Mouse (Mus musculus): ENCODE measurements around the gene Negr1. TPM values are rescaled to one million over a fixed set of nuclear protein-coding genes. Genes with fewer than 3 reads are reported as not detected.

The Negr1 gene
- total RNA-seq, 1 experiment = 0.31 TPM

- H3K9me3 ChIP-seq (ENCODE audit: control insufficient read depth, insufficient read depth, low read depth, low read length) = no peaks in the 10 kb centered on the region
- no peaks in the 10 kb centered on the region for H3K4me1 ChIP-seq (ENCODE audit: control insufficient read depth in 2 of 2, insufficient read depth in 2 of 2, low read length in 2 of 2, poor library complexity in 1 of 2)
- no peaks in the 10 kb centered on the region for H3K36me3 ChIP-seq (ENCODE audit: control insufficient read depth, insufficient read depth, low read length, poor library complexity, severe bottlenecking)
- no peak for TF ChIP-seq ZNF384 (IDR thresholded peaks at IDR 0.05; ENCODE audit: low read depth, low read length)
- TF ChIP-seq HCFC1 (IDR thresholded peaks at IDR 0.05; ENCODE audit: borderline replicate concordance, insufficient read depth, low read length) = no peak
- no peak for TF ChIP-seq MAFK (IDR thresholded peaks at IDR 0.05; ENCODE audit: insufficient read depth, low read depth, low read length)
- no peak for TF ChIP-seq CHD2 (IDR thresholded peaks at IDR 0.05; ENCODE audit: low read depth, low read length)
- TF ChIP-seq ZC3H11A (IDR thresholded peaks at IDR 0.05; ENCODE audit: borderline replicate concordance, low read depth, low read length) = no peak
- no peak overlapping the region for H3K27ac ChIP-seq (ENCODE audit: insufficient read depth, low read depth, low read length, poor library complexity, severe bottlenecking)
- no peak for DNase-seq (ENCODE audit: low read depth, low spot score)
- H3K4me3 ChIP-seq (ENCODE audit: insufficient read depth in 1 of 2, low read depth in 1 of 2, low read length in 2 of 2, poor library complexity in 1 of 2, severe bottlenecking in 1 of 2) = no peak overlapping the region
- in situ Hi-C loops (cut with MboI; ENCODE audit: low sequenced_read_pairs in 2 of 2, unreplicated experiment in 2 of 2) = no loop called here
- H3K9ac ChIP-seq (ENCODE audit: insufficient read depth, low read depth, low read length, poor library complexity, severe bottlenecking) = no peak overlapping the region
Measured at GRCm38 (mm10) chr3:156792743-156793142, 231.1 kb downstream of the Negr1 start.

- no peak for DNase-seq (ENCODE audit: low read depth, low spot score)
- H3K9me3 ChIP-seq (ENCODE audit: control insufficient read depth, insufficient read depth, low read depth, low read length) = no peaks in the 10 kb centered on the region
- H3K36me3 ChIP-seq (ENCODE audit: control insufficient read depth, insufficient read depth, low read length, poor library complexity, severe bottlenecking) = no peaks in the 10 kb centered on the region
- TF ChIP-seq MAFK (IDR thresholded peaks at IDR 0.05; ENCODE audit: insufficient read depth, low read depth, low read length) (no peak), CHD2 (IDR thresholded peaks at IDR 0.05; ENCODE audit: low read depth, low read length) (no peak), HCFC1 (IDR thresholded peaks at IDR 0.05; ENCODE audit: borderline replicate concordance, insufficient read depth, low read length) (no peak), ZNF384 (IDR thresholded peaks at IDR 0.05; ENCODE audit: low read depth, low read length) (no peak), ZC3H11A (IDR thresholded peaks at IDR 0.05; ENCODE audit: borderline replicate concordance, low read depth, low read length) (no peak)
- no peak overlapping the region for H3K27ac ChIP-seq (ENCODE audit: insufficient read depth, low read depth, low read length, poor library complexity, severe bottlenecking)
- in situ Hi-C loops (cut with MboI; ENCODE audit: low sequenced_read_pairs in 2 of 2, unreplicated experiment in 2 of 2) = no loop called here
- no peak overlapping the region for H3K4me3 ChIP-seq (ENCODE audit: insufficient read depth in 1 of 2, low read depth in 1 of 2, low read length in 2 of 2, poor library complexity in 1 of 2, severe bottlenecking in 1 of 2)
- H3K4me1 ChIP-seq (ENCODE audit: control insufficient read depth in 2 of 2, insufficient read depth in 2 of 2, low read length in 2 of 2, poor library complexity in 1 of 2) = no peaks in the 10 kb centered on the region
- H3K9ac ChIP-seq (ENCODE audit: insufficient read depth, low read depth, low read length, poor library complexity, severe bottlenecking) = no peak overlapping the region
Measured at GRCm38 (mm10) chr3:156794091-156794490, 232.5 kb downstream of the Negr1 start.

GRCm38 (mm10) chr3:156794610-156795009 is 233.0 kb downstream of the Negr1 start:
- no peaks in the 10 kb centered on the region for H3K9me3 ChIP-seq (ENCODE audit: control insufficient read depth, insufficient read depth, low read depth, low read length)
- H3K9ac ChIP-seq (ENCODE audit: insufficient read depth, low read depth, low read length, poor library complexity, severe bottlenecking) = no peak overlapping the region
- H3K36me3 ChIP-seq (ENCODE audit: control insufficient read depth, insufficient read depth, low read length, poor library complexity, severe bottlenecking) = no peaks in the 10 kb centered on the region
- no peak overlapping the region for H3K4me3 ChIP-seq (ENCODE audit: insufficient read depth in 1 of 2, low read depth in 1 of 2, low read length in 2 of 2, poor library complexity in 1 of 2, severe bottlenecking in 1 of 2)
- DNase-seq (ENCODE audit: low read depth, low spot score) = no peak
- H3K4me1 ChIP-seq (ENCODE audit: control insufficient read depth in 2 of 2, insufficient read depth in 2 of 2, low read length in 2 of 2, poor library complexity in 1 of 2) = no peaks in the 10 kb centered on the region
- in situ Hi-C loops (cut with MboI; ENCODE audit: low sequenced_read_pairs in 2 of 2, unreplicated experiment in 2 of 2) = no loop called here
- TF ChIP-seq MAFK (IDR thresholded peaks at IDR 0.05; ENCODE audit: insufficient read depth, low read depth, low read length) (no peak), ZNF384 (IDR thresholded peaks at IDR 0.05; ENCODE audit: low read depth, low read length) (no peak), ZC3H11A (IDR thresholded peaks at IDR 0.05; ENCODE audit: borderline replicate concordance, low read depth, low read length) (no peak), HCFC1 (IDR thresholded peaks at IDR 0.05; ENCODE audit: borderline replicate concordance, insufficient read depth, low read length) (no peak), CHD2 (IDR thresholded peaks at IDR 0.05; ENCODE audit: low read depth, low read length) (no peak)
- no peak overlapping the region for H3K27ac ChIP-seq (ENCODE audit: insufficient read depth, low read depth, low read length, poor library complexity, severe bottlenecking)

- TF ChIP-seq ZC3H11A (IDR thresholded peaks at IDR 0.05; ENCODE audit: borderline replicate concordance, low read depth, low read length) (no peak), HCFC1 (IDR thresholded peaks at IDR 0.05; ENCODE audit: borderline replicate concordance, insufficient read depth, low read length) (no peak), MAFK (IDR thresholded peaks at IDR 0.05; ENCODE audit: insufficient read depth, low read depth, low read length) (no peak), CHD2 (IDR thresholded peaks at IDR 0.05; ENCODE audit: low read depth, low read length) (no peak), ZNF384 (IDR thresholded peaks at IDR 0.05; ENCODE audit: low read depth, low read length) (no peak)
Measured at GRCm38 (mm10) chr3:156796061-156796691, 234.6 kb downstream of the Negr1 start.

More at GRCm38 (mm10) chr3:156796061-156796691, 234.6 kb downstream of the Negr1 start:
- in situ Hi-C loops (cut with MboI; ENCODE audit: low sequenced_read_pairs in 2 of 2, unreplicated experiment in 2 of 2) = no loop called here
- Histone ChIP-seq H3K9ac (ENCODE audit: insufficient read depth, low read depth, low read length, poor library complexity, severe bottlenecking) (no peak overlapping the region), H3K9me3 (ENCODE audit: control insufficient read depth, insufficient read depth, low read depth, low read length) (no peaks in the 10 kb centered on the region), H3K4me1 (ENCODE audit: control insufficient read depth in 2 of 2, insufficient read depth in 2 of 2, low read length in 2 of 2, poor library complexity in 1 of 2) (no peaks in the 10 kb centered on the region), H3K27ac (ENCODE audit: insufficient read depth, low read depth, low read length, poor library complexity, severe bottlenecking) (no peak overlapping the region), H3K36me3 (ENCODE audit: control insufficient read depth, insufficient read depth, low read length, poor library complexity, severe bottlenecking) (no peaks in the 10 kb centered on the region), H3K4me3 (ENCODE audit: insufficient read depth in 1 of 2, low read depth in 1 of 2, low read length in 2 of 2, poor library complexity in 1 of 2, severe bottlenecking in 1 of 2) (no peak overlapping the region)
- no peak for DNase-seq (ENCODE audit: low read depth, low spot score)

Measured in ES-E14 (cell line).